Comparison of ENCODE assay signal across 9 mouse cellular contexts in genomic region chr8:31372397-31372796, GRCm38 (mm10).
DNase-seq lines count a peak whose midpoint lies in the region; ATAC-seq and TF ChIP-seq lines count a peak whose summit lies in the region.
"Had no signal": no experiment of that assay in that cellular context is flagged by ENCODE, and none has a peak within 500 bp of the region (broad histone marks: within the 10 kb centered on the region; RNA-seq: fewer than 3 reads in every experiment).

No protein-coding gene starts in this region.

- no peak overlapping the region for H3K27ac ChIP-seq in kidney, postnatal 0 days
- H3K27ac ChIP-seq in kidney, embryonic 15.5 days: no peak overlapping the region
- no peak overlapping the region for H3K27ac ChIP-seq in forebrain, postnatal 0 days (ENCODE audit: low read depth, low read length)
- H3K27ac ChIP-seq: limb, embryonic 13.5 days had no signal

- H3K4me3 ChIP-seq in kidney, postnatal 0 days (replicated peaks; ENCODE audit: low read depth, low read length): no peak overlapping the region
- no peak overlapping the region for H3K4me3 ChIP-seq in kidney, embryonic 15.5 days (replicated peaks)
- H3K4me3 ChIP-seq in E14TG2a.4 (replicated peaks; ENCODE audit: low read length): no peak overlapping the region
- no peak overlapping the region for H3K4me3 ChIP-seq in forebrain, postnatal 0 days (ENCODE audit: low read depth, low read length)
- H3K4me3 ChIP-seq: limb, embryonic 13.5 days had no signal

- no peak overlapping the region for H3K9ac ChIP-seq in kidney, postnatal 0 days (ENCODE audit: low read depth, low read length)
- no peak overlapping the region for H3K9ac ChIP-seq in kidney, embryonic 15.5 days
- no peak overlapping the region for H3K9ac ChIP-seq in forebrain, postnatal 0 days
- H3K9ac ChIP-seq: limb, embryonic 13.5 days had no signal

- no peaks in the 10 kb centered on the region for H3K36me3 ChIP-seq in kidney, postnatal 0 days (ENCODE audit: insufficient read depth, low read length)
- H3K36me3 ChIP-seq in kidney, embryonic 15.5 days: no peaks in the 10 kb centered on the region
- H3K36me3 ChIP-seq in E14TG2a.4 (ENCODE audit: insufficient read depth, low read length): no peaks in the 10 kb centered on the region
- no peaks in the 10 kb centered on the region for H3K36me3 ChIP-seq in forebrain, postnatal 0 days (ENCODE audit: insufficient read depth)
- H3K36me3 ChIP-seq: limb, embryonic 13.5 days had no signal

- no peaks in the 10 kb centered on the region for H3K4me1 ChIP-seq in kidney, postnatal 0 days (replicated peaks; ENCODE audit: insufficient read depth, low read length)
- 0 out of 2 replicates have a peak, but pooled peaks cover 2% of the 10 kb centered on the region for H3K4me1 ChIP-seq in kidney, embryonic 15.5 days
- H3K4me1 ChIP-seq in E14TG2a.4 (replicated peaks; ENCODE audit: low read depth, low read length): no peaks in the 10 kb centered on the region
- peaks cover 4% of the 10 kb centered on the region; the same call in 1 of the 2 replicates for H3K4me1 ChIP-seq in forebrain, postnatal 0 days (ENCODE audit: insufficient read depth)
- H3K4me1 ChIP-seq: limb, embryonic 13.5 days had no signal

- TF ChIP-seq CTCF in kidney, postnatal 0 days (IDR thresholded peaks at IDR 0.05; ENCODE audit: low read depth): peak; percentile 75
- TF ChIP-seq CTCF in E14TG2a.4 (conservative IDR thresholded peaks at IDR 0.05; ENCODE audit: low read length): peak; percentile 83
- TF ChIP-seq CTCF in forebrain, postnatal 0 days (IDR thresholded peaks at IDR 0.05; ENCODE audit: low read depth): peak; percentile 78

- ATAC-seq in kidney, postnatal 0 days (replicated peaks; ENCODE audit: low FRiP score, low read depth): no peak
- no peak for ATAC-seq in kidney, embryonic 15.5 days (replicated peaks; ENCODE audit: low FRiP score)
- ATAC-seq in forebrain, postnatal 0 days: no peak

- H3K4me2 ChIP-seq in kidney, postnatal 0 days (ENCODE audit: low read length): no peak overlapping the region
- H3K4me2 ChIP-seq in kidney, embryonic 15.5 days: no peak overlapping the region
- no peak overlapping the region for H3K4me2 ChIP-seq in forebrain, postnatal 0 days (ENCODE audit: low read depth)
- H3K4me2 ChIP-seq: heart, embryonic 11.5 days; limb, embryonic 13.5 days had no signal

- no peaks in the 10 kb centered on the region for H3K9me3 ChIP-seq in kidney, postnatal 0 days (replicated peaks; ENCODE audit: low read length)
- H3K9me3 ChIP-seq in kidney, embryonic 15.5 days (replicated peaks): no peaks in the 10 kb centered on the region
- no peaks in the 10 kb centered on the region for H3K9me3 ChIP-seq in E14TG2a.4 (ENCODE audit: low read length)
- no peaks in the 10 kb centered on the region for H3K9me3 ChIP-seq in forebrain, postnatal 0 days (ENCODE audit: low read length)
- H3K9me3 ChIP-seq: limb, embryonic 13.5 days had no signal

- DNase-seq in kidney, postnatal 0 days (ENCODE audit: low spot score): peak; percentile 55
- DNase-seq in Muller cell, postnatal 12 days (ENCODE audit: inconsistent ontology term): peak; percentile 74
- DNase-seq in forebrain, postnatal 0 days: peak; percentile 49
- DNase-seq in ovary, postnatal 14 days (ENCODE audit: low spot score): no peak
- no peak for DNase-seq in cerebellum, postnatal 4 days (ENCODE audit: low spot score in 2 of 2)

- 77% methylated on average over 2 of the region's 2 CpGs for WGBS in kidney, postnatal 0 days
- WGBS in kidney, embryonic 15.5 days: 80% methylated on average over 2 of the region's 2 CpGs
- WGBS in forebrain, postnatal 0 days: 78% methylated on average over 2 of the region's 2 CpGs

- no peaks in the 10 kb centered on the region for H3K27me3 ChIP-seq in kidney, postnatal 0 days (ENCODE audit: insufficient read depth, low read length)
- no peaks in the 10 kb centered on the region for H3K27me3 ChIP-seq in kidney, embryonic 15.5 days
- no peaks in the 10 kb centered on the region for H3K27me3 ChIP-seq in E14TG2a.4 (ENCODE audit: insufficient read depth, low read length)
- no peaks in the 10 kb centered on the region for H3K27me3 ChIP-seq in forebrain, postnatal 0 days (ENCODE audit: insufficient read depth, low read length)
- H3K27me3 ChIP-seq: limb, embryonic 13.5 days had no signal

Comparison
In these comparisons a context has a peak if more than half of its experiments do, and no peak if none do; other contexts are left out.
1. DNase-seq: peak in kidney, postnatal 0 days (single experiment), Muller cell, postnatal 12 days (single experiment) and forebrain, postnatal 0 days (single experiment); none in ovary, postnatal 14 days (single experiment) and cerebellum, postnatal 4 days (0 of 2).
2. Peak in every context shown above with its lines, with median percentiles within 50 percentile points of each other: CTCF ChIP-seq.